Mouse (Mus musculus) G1E (cell line): ENCODE results near the gene Ldah.

Source experiments
- CTCF ChIP-seq: IDR thresholded peaks from 2 replicates; pipeline ENCODE4 v1.5.1; 2012; ENCODE audit warnings: low read depth, low read length, inconsistent platforms, mixed read lengths
- GATA1 ChIP-seq: IDR thresholded peaks from 2 replicates; pipeline ENCODE4 v1.6.1; 2012; ENCODE audit warnings: borderline replicate concordance, low read length, inconsistent platforms, mixed read lengths

DNA sequence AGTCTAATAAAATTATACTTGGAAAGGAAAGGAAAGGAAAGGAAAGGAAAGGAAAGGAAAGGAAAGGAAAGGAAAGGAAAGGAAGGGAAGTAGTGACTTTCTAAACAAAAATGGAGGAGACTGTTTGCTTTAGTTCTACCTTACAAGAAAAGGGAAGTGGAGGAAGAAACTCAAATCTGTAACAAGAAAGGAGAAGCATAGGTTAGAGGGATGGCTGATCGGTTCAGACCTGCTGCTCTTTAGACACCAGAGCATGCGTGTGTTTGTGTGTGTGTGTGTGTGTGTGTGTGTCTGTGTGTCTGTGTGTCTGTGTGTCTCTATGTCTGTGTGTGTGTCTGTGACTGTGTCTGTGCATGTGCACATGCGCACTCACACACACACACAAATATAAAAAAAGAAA, 23.2 kb downstream of the Ldah start:
- TF ChIP-seq GATA1 (no peak), CTCF (no peak)
